Mouse (Mus musculus): Measurements from ENCODE around the gene Wrap73. TPM values are rescaled to one million over a fixed set of nuclear protein-coding genes. Genes with fewer than 3 reads are reported as not detected.

Gene Wrap73
- total RNA-seq, 2 experiments from 2014 or later: 10.8 to 15.0 TPM

- intact Hi-C loops (cut with DNase I): no loop called here
- no peak for DNase-seq
Measured at GRCm38 (mm10) chr4:154137139-154137538, 5.0 kb upstream of the Wrap73 start.

GRCm38 (mm10) chr4:154139671-154140181 is 2.4 kb upstream of the Wrap73 start:
- no peak for DNase-seq
- intact Hi-C loops (cut with DNase I): no loop called here

- intact Hi-C loops (cut with DNase I): no loop called here
Measured at GRCm38 (mm10) chr4:154140182-154140212, 2.2 kb upstream of the Wrap73 start, which contains the start of gene Trp73. Gene Trp73 (minus strand): TSS chr4:154140208.

GRCm38 (mm10) chr4:154140213-154141008 is 1.8 kb upstream of the Wrap73 start:
- DNase-seq: no peak

More at GRCm38 (mm10) chr4:154140182-154140212, 2.2 kb upstream of the Wrap73 start, which contains the start of gene Trp73:
- no peak for DNase-seq

GRCm38 (mm10) chr4:154141009-154141867 is 934 bp upstream of the Wrap73 start:
- intact Hi-C loops (cut with DNase I): no loop called here
- no peak for DNase-seq

More at GRCm38 (mm10) chr4:154140213-154141008, 1.8 kb upstream of the Wrap73 start:
- intact Hi-C loops (cut with DNase I): no loop called here

GRCm38 (mm10) chr4:154144712-154145111 is 2.5 kb downstream of the Wrap73 start:
- intact Hi-C loops (cut with DNase I): no loop called here
- DNase-seq: no peak

GRCm38 (mm10) chr4:154146342-154146741 is 4.2 kb downstream of the Wrap73 start:
- intact Hi-C loops (cut with DNase I): no loop called here
- DNase-seq: no peak

GRCm38 (mm10) chr4:154154104-154154503 is 11.9 kb downstream of the Wrap73 start:
- intact Hi-C loops (cut with DNase I): no loop called here
- DNase-seq: no peak

- intact Hi-C loops (cut with DNase I): no loop called here
- no peak for DNase-seq
Measured at GRCm38 (mm10) chr4:154156050-154156449, 13.9 kb downstream of the Wrap73 start.

GRCm38 (mm10) chr4:154157970-154158662 is 15.9 kb downstream of the Wrap73 start:
- intact Hi-C loops (cut with DNase I): loop anchor here (2.0 kb wide), 1 partner anchor 93 kb away; no protein-coding TSS in a partner anchor
- DNase-seq: no peak

- intact Hi-C loops (cut with DNase I): loop anchor here (2.0 kb wide), 1 partner anchor 94 kb away; no protein-coding TSS in a partner anchor
- DNase-seq: peak; percentile 85 to 87
Measured at GRCm38 (mm10) chr4:154159002-154159401, 16.8 kb downstream of the Wrap73 start.

GRCm38 (mm10) chr4:154159961-154160537 is 17.9 kb downstream of the Wrap73 start:
- intact Hi-C loops (cut with DNase I): loop anchor here (2.0 kb wide), 1 partner anchor 95 kb away; no protein-coding TSS in a partner anchor
- DNase-seq: peak in 1 of 2 experiments; percentile 37

GRCm38 (mm10) chr4:154160538-154161390 is 18.6 kb downstream of the Wrap73 start, which contains the start of gene Tprgl:
Gene Tprgl (minus strand): TSS chr4:154160666.
- peak; percentile 96 to 98 for DNase-seq
- intact Hi-C loops (cut with DNase I): no loop called here

- intact Hi-C loops (cut with DNase I): loop anchor here (1.0 kb wide), 3 partner anchors 44 to 138 kb away; partner anchors contain the start of gene Arhgef16
- peak; percentile 82 to 89 for DNase-seq
Measured at GRCm38 (mm10) chr4:154163296-154163695, 21.1 kb downstream of the Wrap73 start.

GRCm38 (mm10) chr4:154167053-154167452 is 24.9 kb downstream of the Wrap73 start:
- DNase-seq: peak; percentile 73 to 83
- intact Hi-C loops (cut with DNase I): loop anchor here (1.0 kb wide), 1 partner anchor 40 kb away; no protein-coding TSS in a partner anchor

GRCm38 (mm10) chr4:154170021-154170420 is 27.8 kb downstream of the Wrap73 start:
- DNase-seq: no peak
- intact Hi-C loops (cut with DNase I): no loop called here

- intact Hi-C loops (cut with DNase I): no loop called here
- peak; percentile 53 to 57 for DNase-seq
Measured at GRCm38 (mm10) chr4:154170506-154171150, 28.5 kb downstream of the Wrap73 start, which contains the start of gene Megf6. Gene Megf6 (plus strand): TSS chr4:154170730.

- DNase-seq: no peak
- intact Hi-C loops (cut with DNase I): no loop called here
Measured at GRCm38 (mm10) chr4:154171151-154171930, 29.2 kb downstream of the Wrap73 start.
